Mouse (Mus musculus) frontal cortex, adult 2 months (tissue): ENCODE data around the gene Dhcr24. TPM values are rescaled to one million over a fixed set of nuclear protein-coding genes. Genes with fewer than 3 reads are reported as not detected.
A peak's percentile ranks its signal among the peaks of the same experiment; 100 is the strongest.

Source experiments
- DNase-seq, 2 experiments: peaks; one replicate each; pipeline ENCODE4 v3.0.0; 2022; ENCODE audit warnings: low spot score in 1 of 2; ENCODE audit errors: extremely low spot score in 1 of 2
- polyA plus RNA-seq: library from polyadenylated mRNA; depleted of rRNA; stranded (reverse); fragments of >200 nt; gene quantifications from 2 replicates; pipeline ENCODE4 v1.2.3, GENCODE M21; 2012; rRNA removed

The Dhcr24 gene
- polyA plus RNA-seq, 1 experiment: 77.0 TPM

DNA sequence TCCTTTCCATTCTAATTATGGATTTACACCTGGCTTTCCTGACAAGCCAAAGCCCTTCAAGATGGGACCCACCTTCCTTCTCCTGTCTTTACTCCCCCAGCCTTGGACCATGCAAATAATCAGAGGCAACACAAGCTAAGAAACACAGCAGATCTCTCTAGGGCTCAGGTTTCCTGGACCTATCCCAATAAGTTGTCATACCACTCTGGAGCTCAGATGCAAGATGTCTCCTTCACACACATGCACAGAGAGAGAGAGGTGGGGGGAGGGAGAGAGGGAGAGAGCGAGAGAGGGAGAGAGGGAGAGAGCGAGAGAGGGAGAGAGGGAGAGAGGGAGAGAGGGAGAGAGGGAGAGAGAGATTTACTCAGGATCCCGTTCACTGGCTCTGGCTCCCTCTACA, 71.5 kb downstream of the Dhcr24 start:
- DNase-seq: no peak

DNA sequence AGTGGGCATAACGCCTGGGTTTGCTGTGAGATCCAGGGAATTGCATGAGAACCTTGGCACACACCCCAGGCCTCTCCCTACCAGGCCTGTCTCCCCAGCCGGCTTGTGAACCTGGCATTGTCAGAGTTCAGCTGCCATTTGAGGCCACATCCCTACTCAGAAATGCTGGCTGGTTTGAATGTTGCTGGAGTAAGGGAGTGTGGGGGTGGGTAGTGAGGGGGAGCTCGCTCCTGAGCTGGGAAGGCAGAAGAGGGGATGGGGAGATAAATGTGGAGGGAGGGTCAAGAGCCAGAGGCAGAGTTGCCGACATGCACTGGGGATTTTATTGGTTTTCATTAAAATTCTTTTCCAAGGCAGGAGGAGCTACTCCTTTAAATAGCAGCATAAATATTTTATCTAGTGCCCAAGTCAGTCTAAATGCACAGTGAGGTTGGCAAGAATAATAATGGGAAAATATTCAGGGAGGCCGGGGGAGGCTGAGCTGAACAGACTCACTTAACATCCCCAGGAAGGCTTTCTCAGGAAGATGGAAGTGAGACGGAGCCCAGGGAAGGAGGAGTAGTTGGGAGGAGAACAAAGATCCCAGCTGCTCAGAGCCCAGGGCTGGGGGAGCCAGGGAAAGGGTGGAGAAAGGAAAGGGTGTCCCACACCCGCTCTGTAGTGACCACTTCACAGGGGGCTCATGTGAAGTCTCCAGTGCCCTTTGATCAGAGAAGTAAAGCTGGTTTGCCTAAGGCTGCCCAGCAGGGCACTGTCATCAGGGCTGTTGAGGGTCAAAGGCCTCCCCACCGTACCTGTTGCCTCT, 72.6 kb downstream of the Dhcr24 start:
- peak in 1 of 2 experiments; percentile 54 for DNase-seq

DNA sequence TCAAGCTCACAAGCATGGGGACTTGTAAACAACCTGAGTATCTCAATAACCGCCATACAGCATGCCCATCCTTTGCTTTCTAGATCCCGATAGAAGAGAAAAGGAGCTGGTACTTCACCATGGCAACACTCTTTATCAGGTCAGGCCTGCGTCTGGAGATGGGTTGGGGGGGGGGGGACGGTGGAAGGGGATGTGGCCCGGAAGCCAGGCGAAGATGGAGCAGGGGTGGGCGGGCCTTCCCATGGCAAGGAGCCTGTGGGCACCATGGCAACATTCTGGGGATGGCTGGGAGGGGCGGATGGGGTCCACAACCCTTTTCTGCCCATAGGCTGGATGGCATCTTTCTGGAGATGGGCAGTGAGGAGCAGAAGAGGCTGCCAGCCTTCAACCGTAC, 73.2 kb downstream of the Dhcr24 start:
- no peak for DNase-seq

Other genes with a start within 250 kb of the Dhcr24 start
- 17.6 and 19.9 TPM in 2 replicates for gene Usp24, start 244.8 kb upstream of the Dhcr24 start, polyA plus RNA-seq
- 2.7 and 4.4 TPM in 2 replicates for gene Pcsk9, start 96.7 kb upstream of the Dhcr24 start, polyA plus RNA-seq
- gene Bsnd, start 68.8 kb upstream of the Dhcr24 start, polyA plus RNA-seq: not detected in 2 replicates
- gene Lexm, start 56.2 kb downstream of the Dhcr24 start, polyA plus RNA-seq: 0.16 TPM in 1 of 2 replicates, not detected in the other
- 2.0 and 2.3 TPM in 2 replicates for gene Ttc22, start 61.4 kb downstream of the Dhcr24 start, polyA plus RNA-seq
- 10.4 and 10.9 TPM in 2 replicates for gene Pars2, start 90.0 kb downstream of the Dhcr24 start, polyA plus RNA-seq
- 125 and 144 TPM in 2 replicates for gene Ttc4, start 117.9 kb downstream of the Dhcr24 start, polyA plus RNA-seq
- gene Mroh7, start 169.9 kb downstream of the Dhcr24 start, polyA plus RNA-seq: 10.2 and 11.0 TPM in 2 replicates
- 0.11 TPM in 1 of 2 replicates, not detected in the other for gene Fam151a, start 172.9 kb downstream of the Dhcr24 start, polyA plus RNA-seq
- 19.4 and 21.4 TPM in 2 replicates for gene Acot11, start 244.0 kb downstream of the Dhcr24 start, polyA plus RNA-seq